Mouse (Mus musculus): ENCODE measurements around the gene Vwa7.
"Not testable (repeated sequence)": the region's sequence is repeated elsewhere in the genome, so short reads cannot be mapped to it uniquely, and the experiment has no call there.

Vwa7 gene

DNA sequence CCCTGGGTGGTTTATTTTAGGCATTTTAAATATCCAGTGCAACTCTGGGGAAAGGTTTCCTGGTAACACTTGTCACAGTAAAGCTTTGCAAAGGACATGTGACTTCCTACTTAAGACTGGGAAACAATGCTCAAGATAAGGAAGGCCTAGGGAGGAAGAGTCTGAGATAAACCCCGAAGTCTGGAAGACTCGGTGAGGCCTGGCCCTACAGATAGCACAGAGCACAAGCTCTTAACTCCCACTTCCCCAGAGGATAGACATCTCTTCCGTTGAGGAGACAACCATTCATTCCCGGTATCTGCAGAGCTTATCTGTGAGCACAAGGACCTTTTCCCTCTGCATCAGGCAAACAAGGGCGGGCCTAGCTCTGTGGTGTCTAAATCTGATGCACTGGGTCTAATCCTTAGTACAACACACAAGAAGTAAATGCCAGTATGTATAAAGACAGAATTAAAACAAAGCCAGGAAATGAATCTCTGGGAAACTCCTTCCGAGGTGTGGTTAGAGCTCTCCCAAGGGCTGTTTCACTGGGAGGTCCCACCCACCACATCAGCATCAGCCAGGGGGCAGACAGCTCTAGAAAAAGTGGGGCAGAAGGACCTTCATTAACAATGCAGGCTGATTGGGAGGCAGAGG, 5.6 kb downstream of the Vwa7 start:
- no peak for DNase-seq (ENCODE audit: low spot score)

DNA sequence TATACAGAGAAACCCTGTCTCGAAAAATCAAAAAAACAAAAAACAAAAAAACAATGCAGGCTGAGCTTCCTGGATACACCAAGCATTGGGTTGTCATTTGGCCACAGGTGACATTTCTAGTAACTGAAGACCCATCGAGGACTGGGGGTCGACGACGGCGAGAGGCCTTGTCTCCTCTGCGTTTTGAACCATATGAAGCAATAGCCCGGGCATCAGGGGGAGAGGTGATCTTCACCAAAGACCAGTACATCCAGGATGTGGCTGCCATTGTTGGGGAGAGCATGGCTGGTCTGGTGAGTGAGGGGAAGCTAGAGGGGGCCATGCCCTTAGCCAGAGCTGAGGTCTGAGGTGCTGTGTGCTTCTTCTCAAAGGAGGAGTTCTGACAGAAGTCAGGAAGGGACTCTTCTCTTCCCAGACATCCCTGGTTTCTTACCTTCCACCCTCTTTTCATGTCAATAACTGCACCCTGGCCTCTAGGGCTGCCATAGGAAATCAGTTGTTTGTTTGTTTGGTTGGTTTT, 6.2 kb downstream of the Vwa7 start:
- no peak for DNase-seq (ENCODE audit: low spot score)

DNA sequence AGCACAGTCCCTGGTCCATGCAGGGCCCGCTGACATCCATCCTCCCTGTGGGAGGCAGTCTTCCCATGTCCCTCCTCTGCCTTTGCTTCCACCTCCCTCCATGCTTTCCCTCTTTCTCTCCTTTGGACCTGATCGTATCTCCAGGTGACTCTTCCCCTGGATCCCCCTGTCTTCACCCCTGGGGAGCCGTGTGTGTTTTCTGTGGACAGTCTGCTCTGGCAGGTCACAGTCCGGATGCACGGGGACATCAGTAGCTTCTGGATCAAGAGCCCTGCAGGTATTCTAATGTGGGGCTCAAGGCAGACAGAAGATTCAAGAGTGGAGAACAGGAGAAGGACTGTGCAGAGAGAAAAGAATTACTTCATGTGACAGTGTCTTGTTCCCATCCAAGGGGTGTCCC, 6.8 kb downstream of the Vwa7 start:
- DNase-seq (ENCODE audit: low spot score): no peak

DNA sequence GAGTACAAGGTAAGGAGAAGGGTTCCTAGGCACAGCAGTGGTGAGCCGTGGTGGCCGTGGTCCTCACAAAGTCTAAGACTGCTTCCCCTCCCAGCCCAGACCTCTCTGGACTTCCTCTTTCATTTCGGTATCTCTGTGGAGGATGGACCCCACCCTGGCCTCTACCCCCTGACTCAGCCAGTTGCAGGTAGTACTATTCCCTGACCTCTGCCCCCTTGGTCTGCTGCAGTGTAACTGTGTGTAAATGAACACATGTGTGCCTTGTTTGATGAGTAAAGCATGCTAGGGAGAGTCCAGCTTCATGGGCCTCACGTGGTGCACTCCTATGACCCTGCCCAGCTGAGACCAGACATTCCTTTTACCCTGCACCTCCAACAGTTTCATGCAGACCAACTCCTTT, 7.4 kb downstream of the Vwa7 start:
- DNase-seq (ENCODE audit: low spot score): no peak

DNA sequence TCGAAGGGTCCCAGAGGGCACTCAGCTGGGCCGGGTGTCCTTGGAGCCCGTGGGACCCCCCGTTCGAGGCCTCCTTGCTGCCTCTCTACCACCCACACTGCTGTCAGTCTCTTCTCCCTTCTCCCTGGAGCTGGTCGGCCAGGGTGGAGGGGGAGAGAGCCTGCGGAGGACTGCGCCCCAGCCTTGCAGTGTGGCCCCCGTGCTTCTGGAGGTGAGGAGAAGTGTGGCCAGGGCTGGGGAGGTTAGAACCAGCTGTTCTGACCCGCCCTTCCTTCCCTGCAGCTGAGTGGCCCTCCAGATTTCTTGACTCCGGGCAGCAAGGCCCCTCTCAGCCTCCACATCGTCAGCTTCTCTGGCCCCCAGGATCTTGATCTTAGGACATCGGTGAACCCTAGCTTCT, 7.9 kb downstream of the Vwa7 start:
- DNase-seq (ENCODE audit: low spot score): no peak

DNA sequence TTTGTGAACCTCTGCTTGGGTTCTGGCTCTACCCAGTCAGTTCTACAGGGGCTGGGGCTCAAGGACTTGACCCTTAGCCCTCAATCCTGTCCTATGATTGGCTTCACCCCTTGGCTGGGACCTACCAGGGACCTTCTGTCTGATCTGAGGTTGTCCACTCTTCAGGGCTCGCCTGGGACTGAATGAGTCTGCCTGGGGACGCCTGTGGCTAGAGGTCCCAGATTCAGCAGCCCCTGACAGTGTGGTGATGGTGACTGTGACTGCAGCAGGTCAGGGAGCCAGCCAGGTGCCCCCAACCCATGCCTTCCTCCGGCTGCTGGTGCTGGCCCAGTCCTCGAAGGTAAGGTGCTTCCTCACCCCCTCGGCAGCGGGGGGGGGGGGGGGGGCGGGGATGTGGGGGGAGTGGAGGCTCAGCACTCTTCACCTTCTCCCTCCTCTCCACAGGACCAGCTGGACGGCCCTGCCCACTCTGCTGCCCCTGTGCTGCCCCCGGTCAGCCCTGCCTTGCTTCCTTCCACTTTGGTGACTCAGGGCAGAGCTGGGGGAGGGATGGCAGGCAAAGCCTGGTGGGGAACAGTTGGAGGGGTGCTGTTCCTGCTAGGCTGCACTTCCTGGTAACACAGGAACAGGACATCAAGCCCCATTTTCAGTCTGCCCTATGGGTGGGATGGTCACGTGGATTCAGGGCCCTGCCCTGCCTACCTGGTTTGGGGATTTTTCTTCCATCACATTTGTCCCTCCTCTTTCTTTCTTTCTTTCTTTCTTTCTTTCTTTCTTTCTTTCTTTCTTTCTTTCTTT, 8.5 kb downstream of the Vwa7 start:
- no peak for DNase-seq (ENCODE audit: low spot score)

DNA sequence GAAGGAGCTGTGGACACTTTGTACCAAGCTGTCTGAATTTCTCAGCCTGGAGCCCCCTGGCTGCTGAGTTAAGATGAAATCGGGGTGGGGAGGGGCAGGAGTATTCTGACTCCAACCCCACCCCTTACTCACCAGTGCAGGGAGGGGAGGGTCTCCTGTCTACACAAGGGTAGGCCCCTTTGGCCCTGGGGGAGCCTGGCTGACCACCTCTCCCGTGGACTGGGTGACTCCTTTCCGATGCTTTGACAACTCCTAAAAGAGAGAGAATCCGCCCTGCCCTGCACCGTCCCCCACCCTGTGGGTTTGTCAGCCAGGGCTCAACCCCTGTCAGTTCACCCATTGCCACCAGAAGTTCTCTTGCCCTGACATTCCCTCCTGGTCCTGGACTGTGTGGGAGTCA, 9.8 kb downstream of the Vwa7 start:
- no peak for DNase-seq (ENCODE audit: low spot score)

DNA sequence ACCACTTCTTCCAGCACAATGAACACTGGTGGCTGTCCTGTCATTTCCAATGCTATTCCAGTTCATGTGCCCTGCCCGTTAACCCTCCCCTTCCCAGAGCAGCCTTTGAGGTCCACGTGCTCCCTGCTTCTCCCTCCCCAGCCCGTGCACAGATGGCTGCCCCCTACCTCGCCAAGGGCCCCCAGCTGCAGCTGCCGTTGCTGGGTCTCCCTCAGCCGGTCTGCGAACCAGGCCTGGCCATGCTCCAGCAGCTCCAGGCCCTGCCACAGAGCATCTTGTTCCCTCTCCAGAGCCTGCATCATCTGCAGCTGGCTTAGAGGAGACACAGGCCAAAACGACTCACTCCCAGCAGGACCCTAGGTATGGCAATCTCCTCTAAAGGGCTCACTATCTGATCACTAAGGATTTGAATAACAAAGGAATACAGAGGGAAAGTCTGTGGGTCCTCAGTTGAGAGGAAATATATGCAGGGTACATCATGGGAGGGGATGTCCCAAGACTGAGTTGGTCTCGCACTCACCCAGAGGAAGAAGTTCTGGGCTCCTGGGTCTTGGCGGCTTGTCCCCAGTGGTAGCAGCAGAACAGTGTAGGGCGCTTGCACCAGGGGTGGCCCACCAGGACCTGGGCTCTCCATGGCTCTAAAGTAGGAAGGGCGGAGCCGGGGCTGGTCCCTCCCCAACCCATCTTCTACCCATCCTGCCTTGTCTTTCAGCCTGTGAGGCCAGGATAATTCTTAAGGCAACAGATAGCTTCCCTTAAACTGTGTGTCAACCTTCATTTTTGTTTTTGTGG, 11.1 kb downstream of the Vwa7 start, which contains the start of gene Sapcd1:
Gene Sapcd1 (minus strand): TSS at position 740 of the 792 bp plus-strand sequence.
- DNase-seq (ENCODE audit: low spot score): no peak

DNA sequence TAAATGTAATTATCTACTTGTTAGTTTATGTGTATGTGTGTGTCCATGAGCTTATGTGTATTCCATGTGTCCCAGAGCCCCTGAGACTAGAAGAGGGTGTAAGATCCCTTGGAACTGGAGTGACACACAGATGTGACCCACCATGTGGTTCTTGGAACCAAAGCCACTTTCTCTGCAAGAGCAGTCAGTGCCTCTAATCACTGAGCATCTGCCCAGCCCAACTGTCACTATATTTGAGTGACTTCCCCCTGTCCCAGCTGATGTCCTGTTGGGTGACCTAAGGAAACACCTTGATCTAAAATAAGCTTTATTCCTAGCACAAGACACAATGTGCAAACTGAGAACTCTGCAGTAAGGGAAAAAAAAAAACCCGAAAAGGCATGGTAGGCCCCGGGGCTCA, 11.9 kb downstream of the Vwa7 start:
- no peak for DNase-seq (ENCODE audit: low spot score)

DNA sequence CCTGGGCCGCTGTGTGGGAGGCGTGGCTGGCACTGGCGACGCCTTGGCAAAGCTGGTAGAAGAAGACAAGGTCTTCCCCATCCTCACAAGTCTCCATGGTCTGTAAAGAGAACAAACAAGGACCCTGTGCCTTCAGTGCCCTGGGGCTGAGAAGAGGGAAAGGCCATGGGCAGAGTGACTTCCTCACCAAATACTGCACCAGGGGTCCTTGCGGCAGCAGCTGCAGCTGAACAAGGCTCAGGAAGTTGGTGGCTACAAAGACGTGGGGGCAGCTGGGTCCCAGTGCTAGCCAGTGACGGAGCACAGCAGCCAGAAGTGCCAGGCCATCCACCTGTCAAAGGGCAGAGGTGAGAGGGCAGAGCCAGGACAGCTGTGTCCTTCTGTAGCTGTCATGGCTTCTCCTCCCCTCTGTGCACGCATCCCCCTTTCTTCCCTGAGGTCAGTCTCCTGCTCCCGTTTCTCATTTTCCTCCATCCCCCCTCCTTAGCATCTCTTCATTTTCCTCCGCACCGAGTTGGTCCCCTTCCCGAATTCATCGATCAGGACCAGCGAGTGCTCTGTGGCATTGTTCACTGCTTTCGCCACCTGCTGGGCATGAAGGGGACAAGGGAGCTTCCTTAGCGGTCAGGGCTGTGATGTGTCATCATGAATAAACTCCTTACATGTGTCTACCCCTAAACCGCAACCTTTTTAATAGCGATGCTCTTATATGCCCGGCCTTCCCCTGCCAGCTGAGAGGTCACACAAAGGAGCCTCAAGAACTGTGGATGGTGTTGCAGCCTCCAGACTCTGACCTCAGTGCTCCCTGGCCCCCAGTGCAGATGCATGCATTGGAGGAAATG, 13.5 kb downstream of the Vwa7 start:
- no peak for DNase-seq (ENCODE audit: low spot score)

DNA sequence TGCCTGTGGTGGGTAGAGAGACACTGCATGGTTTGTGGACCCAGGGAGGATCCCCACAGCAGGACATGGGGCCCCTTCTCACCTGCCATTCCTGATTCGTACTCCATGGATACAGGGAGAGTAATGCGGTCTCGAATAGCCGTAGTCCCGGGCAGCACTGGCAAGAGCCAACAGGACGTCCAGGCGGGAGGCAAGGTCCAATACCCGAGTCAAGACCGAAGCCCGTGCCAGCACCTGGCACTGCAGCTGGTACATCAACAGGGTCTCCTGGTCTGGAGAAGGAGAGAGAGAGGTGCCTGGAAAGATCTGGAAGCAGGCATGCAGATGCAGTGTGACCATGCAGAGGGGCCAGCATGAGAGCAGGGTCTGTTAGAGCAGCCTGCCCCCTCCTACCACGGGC, 14.9 kb downstream of the Vwa7 start:
- no peak for DNase-seq (ENCODE audit: low spot score)

DNA sequence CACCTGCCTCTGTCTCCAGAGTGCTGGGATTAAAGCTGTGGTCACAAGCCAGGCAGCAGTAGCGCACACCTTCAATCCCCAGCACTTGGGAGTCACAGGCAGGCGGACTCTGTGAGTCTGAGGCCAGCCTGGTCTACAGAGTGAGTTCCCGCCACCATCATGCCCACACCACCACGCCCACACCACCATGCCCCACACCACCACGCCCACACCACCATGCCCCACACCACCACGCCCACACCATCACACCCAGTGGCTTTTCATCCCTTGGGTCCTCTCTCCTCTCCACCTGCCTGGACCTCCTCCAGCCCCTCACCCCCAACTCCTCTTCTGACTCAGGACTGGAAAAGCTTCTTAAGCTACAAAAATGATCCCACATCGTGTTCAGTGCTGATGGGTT, 15.5 kb downstream of the Vwa7 start:
- no peak for DNase-seq (ENCODE audit: low spot score)

DNA sequence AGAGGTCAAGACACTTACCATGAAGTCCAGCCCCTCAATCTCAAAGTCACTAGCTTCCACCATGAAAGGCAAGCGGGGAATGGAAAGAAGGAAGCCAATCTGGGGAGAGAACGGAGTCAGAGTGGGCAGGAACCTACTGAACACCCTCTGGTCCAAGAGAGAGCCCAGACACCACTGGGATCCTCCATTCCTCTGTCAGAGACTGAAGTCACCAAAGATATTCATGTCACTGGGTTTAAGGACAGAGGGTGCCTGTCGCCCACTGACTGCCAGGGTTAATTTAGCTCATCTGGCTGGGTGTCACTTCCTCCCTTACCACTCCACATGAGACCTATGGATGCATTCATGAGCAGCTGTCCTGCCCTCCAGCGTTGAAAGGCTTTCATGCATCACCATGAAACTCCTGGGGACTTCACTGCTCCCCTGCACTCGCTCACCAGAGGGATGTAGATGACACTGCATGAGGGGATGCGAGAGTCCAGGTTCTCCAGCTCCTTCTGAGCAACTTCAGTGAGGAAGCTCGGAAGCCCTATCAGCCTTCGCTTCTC, 16.0 kb downstream of the Vwa7 start:
- no peak for DNase-seq (ENCODE audit: low spot score)

DNA sequence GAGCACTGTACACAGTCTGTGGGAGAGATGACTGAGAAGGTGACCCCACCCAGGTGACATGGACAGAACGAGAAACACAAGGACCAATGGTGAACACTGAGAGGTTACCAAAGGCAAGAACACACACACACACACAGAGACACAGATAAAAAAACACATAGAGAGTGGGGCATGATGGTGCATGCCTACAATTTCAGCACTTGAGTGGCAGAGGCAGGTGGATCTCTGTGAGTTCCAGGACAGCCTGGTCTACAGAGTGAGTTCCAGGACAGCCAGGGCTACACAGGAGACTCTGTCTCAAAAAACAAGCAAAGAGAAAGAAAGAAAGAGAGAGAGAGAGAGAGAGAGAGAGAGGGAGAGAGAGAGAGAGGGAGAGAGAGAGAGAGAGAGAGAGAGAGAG, 17.3 kb downstream of the Vwa7 start:
- DNase-seq (ENCODE audit: low spot score): not testable (repeated sequence)

DNA sequence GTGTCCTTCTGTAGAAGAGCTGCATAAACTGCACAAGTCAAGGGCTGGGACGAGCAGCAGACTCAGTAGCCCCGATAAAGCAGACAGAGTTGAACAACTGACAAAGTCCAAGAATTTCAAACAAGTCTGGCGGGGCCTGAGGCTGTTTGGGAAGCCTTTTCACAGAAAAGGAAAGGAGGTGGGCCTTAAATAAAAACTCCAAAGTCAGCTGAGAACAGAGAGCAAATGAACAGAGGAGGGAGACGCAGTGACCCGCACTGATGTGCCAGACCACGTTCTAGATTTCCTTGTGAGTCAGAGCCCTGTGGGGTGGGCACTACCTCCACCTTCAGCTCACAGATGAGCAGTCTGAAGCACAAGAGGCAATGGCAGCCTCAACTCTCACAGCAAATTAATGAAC, 18.5 kb downstream of the Vwa7 start:
- DNase-seq (ENCODE audit: low spot score): no peak

DNA sequence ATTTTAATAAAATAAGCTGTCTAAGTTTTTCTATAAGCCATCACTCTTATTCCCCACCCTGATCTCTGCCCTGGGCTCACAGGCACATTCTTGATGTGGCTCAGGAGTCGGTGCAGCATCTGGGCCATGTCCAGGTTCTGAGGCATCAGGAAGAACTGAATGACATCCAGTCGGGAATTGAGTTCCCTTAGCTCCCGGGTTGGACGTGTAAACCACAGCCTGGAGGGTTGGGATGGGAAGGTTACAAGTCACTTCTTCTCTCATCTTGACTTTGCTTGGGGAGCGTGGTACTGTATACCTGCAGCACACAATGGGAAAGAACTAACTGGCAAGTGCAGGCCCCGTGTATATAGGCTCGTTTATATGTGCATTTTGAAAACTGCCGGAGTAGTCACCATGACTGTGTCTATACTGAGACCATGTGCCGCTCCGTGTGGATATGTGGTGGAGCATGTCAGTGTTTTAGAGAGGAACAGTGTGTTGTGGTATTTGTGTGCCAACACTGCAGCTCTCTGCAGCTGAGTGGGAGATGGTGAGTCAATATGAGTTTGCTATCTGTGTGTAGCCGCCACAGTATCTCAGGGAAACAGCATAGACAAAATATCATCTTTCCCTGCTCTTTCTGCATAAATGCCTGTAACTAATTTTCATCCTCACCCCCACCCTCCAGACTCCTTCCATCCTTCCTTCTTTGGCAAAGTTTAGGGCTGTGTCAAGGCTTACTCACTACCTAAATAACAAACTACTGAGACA, 22.9 kb downstream of the Vwa7 start:
- DNase-seq (ENCODE audit: low spot score): no peak

DNA sequence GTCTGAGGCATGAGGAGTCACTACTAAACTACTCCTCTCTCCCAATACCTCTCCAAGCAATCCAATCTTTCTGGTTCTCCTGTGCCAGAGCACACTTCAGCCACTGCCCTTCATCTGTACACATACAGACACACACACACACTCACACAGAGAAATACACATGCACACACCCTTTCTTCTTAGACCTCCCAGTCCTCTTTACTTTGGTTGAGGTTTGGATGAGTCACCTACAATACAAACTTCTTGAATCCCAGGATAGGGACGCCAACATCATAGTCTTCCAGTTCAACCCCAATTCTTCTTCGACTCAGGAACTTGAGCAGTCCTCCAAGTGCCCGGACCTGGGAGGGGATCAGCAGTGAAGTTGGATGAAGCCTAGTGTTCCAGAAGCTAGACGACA, 27.4 kb downstream of the Vwa7 start:
- DNase-seq (ENCODE audit: low spot score): no peak

DNA sequence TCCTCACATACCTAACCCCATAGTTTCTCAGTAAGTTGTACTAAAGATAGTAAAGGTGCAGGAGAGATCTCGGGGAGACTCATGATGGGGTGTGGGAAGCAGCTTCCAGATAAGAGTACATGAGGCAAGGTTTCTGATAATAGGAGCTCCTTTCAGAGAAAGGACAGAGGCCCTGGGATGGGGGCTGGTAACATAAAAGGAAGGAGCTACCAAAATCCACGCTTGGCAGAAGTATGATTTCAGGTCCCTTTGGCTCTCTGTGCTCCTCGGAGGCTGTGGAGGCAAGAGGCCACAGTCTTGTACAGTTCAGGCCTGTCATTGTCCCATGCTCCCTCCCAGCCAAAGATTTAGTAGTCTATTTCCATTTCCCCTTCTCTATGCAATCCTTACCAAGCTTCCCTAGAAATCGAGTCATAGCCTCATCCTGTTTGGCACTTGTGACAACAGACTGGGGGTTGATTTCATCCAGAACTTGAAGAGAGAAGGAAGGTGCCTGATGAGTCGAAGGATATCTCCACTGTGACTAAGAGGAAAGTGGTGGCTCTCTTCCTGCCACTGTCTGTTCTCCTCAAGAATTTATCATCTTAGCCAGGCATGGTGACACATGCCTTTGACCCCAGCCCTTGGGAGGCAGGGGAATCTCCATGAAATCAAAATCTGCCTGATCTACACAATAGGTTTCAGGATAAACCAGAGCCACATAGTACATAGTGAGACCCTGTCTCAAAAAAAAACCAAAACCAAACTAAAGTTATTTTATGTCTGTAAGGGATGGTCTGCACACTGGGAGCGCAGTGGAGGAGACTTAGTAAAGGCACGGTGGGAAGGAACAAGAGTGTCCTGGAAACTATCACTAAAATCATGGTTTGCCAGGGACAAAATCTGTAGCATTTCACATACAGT, 28.8 kb downstream of the Vwa7 start:
- no peak for DNase-seq (ENCODE audit: low spot score)

DNA sequence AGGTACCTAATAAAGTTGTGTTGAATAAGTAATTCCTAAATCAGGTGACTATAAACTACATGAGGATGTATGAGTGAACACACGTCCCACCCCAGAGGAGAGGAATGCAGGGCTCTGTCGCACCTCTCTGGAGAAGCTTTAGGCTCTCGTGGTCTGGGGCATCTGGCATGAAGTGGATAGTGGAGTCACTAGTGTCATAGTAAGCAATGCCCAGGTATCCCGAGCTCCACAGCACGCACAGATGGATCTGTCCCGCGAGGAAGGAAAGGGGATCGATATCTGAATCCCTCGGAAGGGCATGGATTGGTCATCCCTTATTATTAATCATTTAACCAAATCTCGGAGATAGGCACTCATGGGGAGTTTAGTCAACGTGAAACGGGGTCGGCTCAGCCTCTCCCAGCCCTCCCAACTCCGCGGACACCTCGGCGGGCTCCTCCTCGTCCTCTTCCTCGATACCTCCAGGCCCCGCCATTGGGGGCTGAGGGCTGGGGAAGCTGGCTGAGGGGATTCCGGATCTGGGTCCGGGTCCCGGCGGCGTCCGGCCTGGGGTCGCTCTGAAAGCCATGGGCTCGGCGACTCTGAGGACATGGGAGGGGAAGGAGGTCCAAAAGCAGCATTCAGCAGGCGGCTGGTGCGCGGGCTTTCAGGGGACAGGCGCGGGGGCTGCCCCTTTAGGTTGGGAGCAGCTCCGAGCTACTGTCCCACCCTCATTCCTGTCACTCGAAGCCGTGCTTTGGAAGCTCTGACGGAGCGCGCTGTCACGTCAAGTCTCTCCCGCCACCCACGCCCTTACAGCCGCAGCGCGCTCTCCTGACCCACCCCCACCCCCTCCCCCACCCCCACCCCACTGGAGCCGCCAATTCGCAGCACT, 29.7 kb downstream of the Vwa7 start:
- no peak for DNase-seq (ENCODE audit: low spot score)
